9 mouse cellular contexts compared by ENCODE assay signal in genomic region chr7:49616258-49616735, GRCm38 (mm10). TPM values are rescaled to one million over a fixed set of nuclear protein-coding genes. Genes with fewer than 3 reads are reported as not detected.
DNase-seq lines count a peak whose midpoint lies in the region; ATAC-seq and TF ChIP-seq lines count a peak whose summit lies in the region.
"Had no signal": no experiment of that assay in that cellular context is flagged by ENCODE, and none has a peak within 500 bp of the region (broad histone marks: within the 10 kb centered on the region; RNA-seq: fewer than 3 reads in every experiment).

No protein-coding gene starts in this region.

- DNase-seq in gastrocnemius, adult 2 months, result peak; percentile 69
- DNase-seq in gastrocnemius, postnatal 25 days, result no peak
- DNase-seq in Muller cell, postnatal 12 days (ENCODE audit: inconsistent ontology term), result peak; percentile 47
- peak; percentile 81 for DNase-seq in lung, postnatal 14 days
- DNase-seq in retina, postnatal 7 days (ENCODE audit: low read depth, low spot score), result peak; percentile 70

- ATAC-seq in common myeloid progenitor, adult 5-6 weeks (replicated peaks; ENCODE audit: low read depth, poor library complexity, severe bottlenecking), result peak; percentile 83
- ATAC-seq in heart, embryonic 11.5 days (replicated peaks; ENCODE audit: insufficient number of reproducible peaks, low FRiP score, low TSS enrichment), result peak; percentile 51; the same call in 1 of the 2 replicates
- peak; percentile 66 for ATAC-seq in kidney, embryonic 15.5 days (replicated peaks; ENCODE audit: low FRiP score)

- peak overlapping the region; percentile 48 for H3K4me2 ChIP-seq in heart, embryonic 11.5 days
- H3K4me2 ChIP-seq in kidney, embryonic 15.5 days, result peak overlapping the region; percentile 41

- no peaks in the 10 kb centered on the region for H3K4me1 ChIP-seq in heart, embryonic 11.5 days (ENCODE audit: control insufficient read depth, insufficient read depth, low read length)
- H3K4me1 ChIP-seq in kidney, embryonic 15.5 days, result 0 out of 2 replicates have a peak, but pooled peaks cover 4% of the 10 kb centered on the region
- H3K4me1 ChIP-seq: megakaryocyte, embryonic 14.5 days had no signal

- peak; percentile 75 for TF ChIP-seq CTCF in gastrocnemius, adult 2 months (IDR thresholded peaks at IDR 0.05)

- H3K9me3 ChIP-seq in heart, embryonic 11.5 days (replicated peaks; ENCODE audit: control insufficient read depth, low read length), result no peaks in the 10 kb centered on the region
- H3K9me3 ChIP-seq in kidney, embryonic 15.5 days (replicated peaks), result no peaks in the 10 kb centered on the region

- H3K36me3 ChIP-seq in heart, embryonic 11.5 days (ENCODE audit: control insufficient read depth, insufficient read depth, low read length), result no peaks in the 10 kb centered on the region
- H3K36me3 ChIP-seq in kidney, embryonic 15.5 days, result no peaks in the 10 kb centered on the region

- H3K27me3 ChIP-seq in heart, embryonic 11.5 days (ENCODE audit: control insufficient read depth, insufficient read depth, low read length), result peaks cover 7% of the 10 kb centered on the region
- H3K27me3 ChIP-seq in kidney, embryonic 15.5 days, result peaks cover 19% of the 10 kb centered on the region; the same call in 1 of the 2 replicates

- no peak overlapping the region for H3K27ac ChIP-seq in gastrocnemius, adult 2 months
- H3K27ac ChIP-seq in heart, embryonic 11.5 days (ENCODE audit: low read depth, low read length), result no peak overlapping the region
- no peak overlapping the region for H3K27ac ChIP-seq in kidney, embryonic 15.5 days

- 7% methylated on average over 6 of the region's 7 CpGs for WGBS in heart, embryonic 11.5 days (ENCODE audit: insufficient replicate concordance)
- 5% methylated on average over 6 of the region's 7 CpGs for WGBS in kidney, embryonic 15.5 days

- H3K4me3 ChIP-seq in gastrocnemius, adult 2 months, result no peak overlapping the region
- H3K4me3 ChIP-seq in heart, embryonic 11.5 days (ENCODE audit: low read depth, low read length), result no peak overlapping the region
- H3K4me3 ChIP-seq in kidney, embryonic 15.5 days (replicated peaks), result no peak overlapping the region
- H3K4me3 ChIP-seq: megakaryocyte, embryonic 14.5 days had no signal

- no peak overlapping the region for H3K9ac ChIP-seq in heart, embryonic 11.5 days (ENCODE audit: low read depth, low read length)
- no peak overlapping the region for H3K9ac ChIP-seq in kidney, embryonic 15.5 days

- intact Hi-C loops in gastrocnemius, adult 2 months (cut with DNase I), result loop anchor here (1.0 to 10.0 kb wide), 2 partner anchors 138 to 309 kb away; no protein-coding TSS in a partner anchor

RNA-seq across cellular contexts. Expression of gene Dbx1, which starts 20.4 kb away (rescaled TPM):
- not detected for total RNA-seq in gastrocnemius, adult 2 months (2021)
- not detected for total RNA-seq in gastrocnemius, postnatal 25 days (2021)
- not detected in 2 replicates for total RNA-seq in common myeloid progenitor, adult 5-6 weeks (2017)
- not detected in 2 replicates for polyA plus RNA-seq in heart, embryonic 11.5 days (2014; fragmentation: Nextera tagmentation; extraction: Ambion mirVana)
- 0.24 and 0.43 TPM in 2 replicates for polyA plus RNA-seq in kidney, embryonic 15.5 days (2015; fragmentation: Nextera tagmentation; extraction: Ambion mirVana)
